Mouse (Mus musculus) midbrain, embryonic 12.5 days (tissue): ENCODE results near the gene Btbd16. TPM values are rescaled to one million over a fixed set of nuclear protein-coding genes. Genes with fewer than 3 reads are reported as not detected.

Experiments used
- ATAC-seq: fragments of 200-750 bp; cut with Nextera tagmentation; 2 replicates; pipeline ENCODE4 v1.8.0; 2017; ENCODE audit warnings: low read depth, moderate TSS enrichment, moderate library complexity; ENCODE audit not compliant: low FRiP score
- H3K27ac ChIP-seq: fragments of 300-500 bp; sonication (generic); replicated peaks from 2 replicates; pipeline ENCODE4 v1.5.1; 2016; ENCODE audit warnings: mild to moderate bottlenecking
- H3K27me3 ChIP-seq: fragments of 300-500 bp; sonication (generic); 2 replicates; pipeline ENCODE4 v1.6.1; 2016; ENCODE audit warnings: mild to moderate bottlenecking
- H3K36me3 ChIP-seq: fragments of 300-500 bp; sonication (generic); 2 replicates; pipeline ENCODE4 v1.6.1; 2016
- H3K4me1 ChIP-seq: fragments of 300-500 bp; sonication (generic); 2 replicates; pipeline ENCODE4 v1.6.1; 2016
- H3K4me2 ChIP-seq: fragments of 300-500 bp; sonication (generic); replicated peaks from 2 replicates; pipeline ENCODE4 v1.6.1; 2016; ENCODE audit warnings: mild to moderate bottlenecking, moderate library complexity
- H3K4me3 ChIP-seq: fragments of 300-500 bp; sonication (generic); 2 replicates; pipeline ENCODE4 v1.5.1; 2016; ENCODE audit warnings: mild to moderate bottlenecking
- H3K9ac ChIP-seq: fragments of 300-500 bp; sonication (generic); replicated peaks from 2 replicates; pipeline ENCODE4 v1.6.1; 2016; ENCODE audit warnings: mild to moderate bottlenecking, moderate library complexity
- H3K9me3 ChIP-seq: fragments of 300-500 bp; sonication (generic); 2 replicates; pipeline ENCODE4 v1.6.1; 2016; ENCODE audit warnings: mild to moderate bottlenecking
- WGBS: fragments of 180-500 bp; shearing (Covaris S2); methylation state at CpG from one replicate; pipeline ENCODE4 v1.1.7; 2016; 5-methylcytosine and 5-hydroxymethylcytosine counted together
- polyA plus RNA-seq: library from polyadenylated mRNA; unstranded; fragments of >200 nt; fragmentation: Nextera tagmentation; extraction: Ambion mirVana; gene quantifications from 2 replicates; pipeline ENCODE4 v1.2.1, GENCODE M21; 2016

Btbd16 gene
- not detected in 2 replicates for polyA plus RNA-seq

- ATAC-seq: no peak
- H3K36me3 ChIP-seq: no peaks in the 10 kb centered on the region
- no peak within 1 kb of the TSS for H3K4me2 ChIP-seq
- no peaks in the 10 kb centered on the region for H3K9me3 ChIP-seq
- no peaks in the 10 kb centered on the region for H3K4me1 ChIP-seq
- no peaks in the 10 kb centered on the region for H3K27me3 ChIP-seq
- H3K27ac ChIP-seq: no peak within 1 kb of the TSS
- no peak within 1 kb of the TSS for H3K4me3 ChIP-seq
- 56% methylated on average over 9 of the region's 9 CpGs for WGBS
- H3K9ac ChIP-seq: no peak within 1 kb of the TSS
Measured at GRCm38 (mm10) chr7:130773914-130774630, at the start of gene Btbd16. Gene Btbd16 (plus strand): TSS chr7:130774069.

- H3K36me3 ChIP-seq: peaks cover 57% of the 10 kb centered on the region
- WGBS: 95% methylated on average over 3 of the region's 3 CpGs
- no peak overlapping the region for H3K27ac ChIP-seq
Measured at GRCm38 (mm10) chr7:130726185-130726584, 47.7 kb upstream of the Btbd16 start.

GRCm38 (mm10) chr7:130726724-130727422 is 47.0 kb upstream of the Btbd16 start:
- Histone ChIP-seq H3K36me3 (peaks cover 57% of the 10 kb centered on the region), H3K27ac (no peak overlapping the region), H3K4me3 (no peak overlapping the region), H3K4me2 (no peak overlapping the region), H3K4me1 (peaks cover 7% of the 10 kb centered on the region; the same call in 1 of the 2 replicates), H3K9me3 (no peaks in the 10 kb centered on the region), H3K9ac (no peak overlapping the region), H3K27me3 (no peaks in the 10 kb centered on the region)
- WGBS: 70% methylated on average over 8 of the region's 8 CpGs
- no peak for ATAC-seq

More at GRCm38 (mm10) chr7:130726185-130726584, 47.7 kb upstream of the Btbd16 start:
- Histone ChIP-seq H3K9ac (no peak overlapping the region), H3K4me3 (no peak overlapping the region), H3K27me3 (no peaks in the 10 kb centered on the region), H3K9me3 (no peaks in the 10 kb centered on the region), H3K4me1 (peaks cover under 1% of the 10 kb centered on the region; the same call in 1 of the 2 replicates), H3K4me2 (no peak overlapping the region)
- ATAC-seq: no peak

- H3K27ac ChIP-seq: no peak overlapping the region
- H3K9me3 ChIP-seq: no peaks in the 10 kb centered on the region
- H3K4me2 ChIP-seq: no peak overlapping the region
- no peak for ATAC-seq
- 95% methylated on average over 4 of the region's 4 CpGs for WGBS
- H3K36me3 ChIP-seq: peaks cover 57% of the 10 kb centered on the region
- peaks cover 12% of the 10 kb centered on the region; the same call in 1 of the 2 replicates for H3K4me1 ChIP-seq
- no peak overlapping the region for H3K4me3 ChIP-seq
- H3K9ac ChIP-seq: no peak overlapping the region
- no peaks in the 10 kb centered on the region for H3K27me3 ChIP-seq
Measured at GRCm38 (mm10) chr7:130727560-130727959, 46.3 kb upstream of the Btbd16 start.

- no peak for ATAC-seq
- Histone ChIP-seq H3K27me3 (no peaks in the 10 kb centered on the region), H3K36me3 (peaks cover 65% of the 10 kb centered on the region), H3K4me3 (no peak overlapping the region), H3K9me3 (no peaks in the 10 kb centered on the region), H3K27ac (no peak overlapping the region), H3K4me2 (no peak overlapping the region), H3K4me1 (peaks cover 17% of the 10 kb centered on the region; the same call in 1 of the 2 replicates), H3K9ac (no peak overlapping the region)
- 80% methylated on average over 7 of the region's 7 CpGs for WGBS
Measured at GRCm38 (mm10) chr7:130731792-130732191, 42.1 kb upstream of the Btbd16 start.

- no peak overlapping the region for H3K9ac ChIP-seq
- no peak for ATAC-seq
- 0 out of 2 replicates have a peak overlapping the region, but pooled peaks have one; percentile 16 for H3K27ac ChIP-seq
- peaks cover 70% of the 10 kb centered on the region for H3K36me3 ChIP-seq
- H3K9me3 ChIP-seq: no peaks in the 10 kb centered on the region
- no peak overlapping the region for H3K4me3 ChIP-seq
- WGBS: 67% methylated on average over 6 of the region's 6 CpGs
- H3K4me1 ChIP-seq: peaks cover 17% of the 10 kb centered on the region; the same call in 1 of the 2 replicates
- H3K27me3 ChIP-seq: no peaks in the 10 kb centered on the region
- H3K4me2 ChIP-seq: no peak overlapping the region
Measured at GRCm38 (mm10) chr7:130732908-130733307, 41.0 kb upstream of the Btbd16 start.

- 0 out of 2 replicates have a peak overlapping the region, but pooled peaks have one; percentile 16 for H3K27ac ChIP-seq
- WGBS: 95% methylated on average over 8 of the region's 8 CpGs
Measured at GRCm38 (mm10) chr7:130733423-130733822, 40.4 kb upstream of the Btbd16 start.

GRCm38 (mm10) chr7:130734195-130734787 is 39.6 kb upstream of the Btbd16 start:
- peaks cover 17% of the 10 kb centered on the region; the same call in 1 of the 2 replicates for H3K4me1 ChIP-seq

More at GRCm38 (mm10) chr7:130733423-130733822, 40.4 kb upstream of the Btbd16 start:
- no peak for ATAC-seq
- Histone ChIP-seq H3K27me3 (no peaks in the 10 kb centered on the region), H3K4me2 (no peak overlapping the region), H3K36me3 (peaks cover 70% of the 10 kb centered on the region), H3K4me1 (peaks cover 17% of the 10 kb centered on the region; the same call in 1 of the 2 replicates), H3K9me3 (no peaks in the 10 kb centered on the region), H3K9ac (no peak overlapping the region), H3K4me3 (no peak overlapping the region)

GRCm38 (mm10) chr7:130741099-130741498 is 32.8 kb upstream of the Btbd16 start:
- H3K9ac ChIP-seq: no peak overlapping the region
- ATAC-seq: no peak
- H3K4me2 ChIP-seq: no peak overlapping the region
- H3K27me3 ChIP-seq: no peaks in the 10 kb centered on the region
- no peaks in the 10 kb centered on the region for H3K4me1 ChIP-seq
- no peak overlapping the region for H3K4me3 ChIP-seq
- H3K36me3 ChIP-seq: peaks cover 98% of the 10 kb centered on the region
- H3K27ac ChIP-seq: no peak overlapping the region
- 86% methylated on average over 4 of the region's 4 CpGs for WGBS
- no peaks in the 10 kb centered on the region for H3K9me3 ChIP-seq

More at GRCm38 (mm10) chr7:130734195-130734787, 39.6 kb upstream of the Btbd16 start:
- Histone ChIP-seq H3K27me3 (no peaks in the 10 kb centered on the region), H3K4me3 (no peak overlapping the region), H3K36me3 (peaks cover 68% of the 10 kb centered on the region), H3K27ac (no peak overlapping the region), H3K4me2 (no peak overlapping the region), H3K9me3 (no peaks in the 10 kb centered on the region), H3K9ac (no peak overlapping the region)
- WGBS: 97% methylated on average over 2 of the region's 2 CpGs
- no peak for ATAC-seq

GRCm38 (mm10) chr7:130743239-130744025 is 30.4 kb upstream of the Btbd16 start:
- 85% methylated on average over 9 of the region's 9 CpGs for WGBS
- H3K9me3 ChIP-seq: no peaks in the 10 kb centered on the region
- H3K4me2 ChIP-seq: no peak overlapping the region
- H3K4me1 ChIP-seq: no peaks in the 10 kb centered on the region
- H3K4me3 ChIP-seq: no peak overlapping the region
- H3K27me3 ChIP-seq: no peaks in the 10 kb centered on the region
- no peak overlapping the region for H3K9ac ChIP-seq
- H3K36me3 ChIP-seq: peaks cover 96% of the 10 kb centered on the region
- no peak for ATAC-seq
- 0 out of 2 replicates have a peak overlapping the region, but pooled peaks have one; percentile 35 for H3K27ac ChIP-seq

GRCm38 (mm10) chr7:130749165-130749564 is 24.7 kb upstream of the Btbd16 start:
- H3K4me3 ChIP-seq: no peak overlapping the region
- H3K27me3 ChIP-seq: no peaks in the 10 kb centered on the region
- no peak overlapping the region for H3K4me2 ChIP-seq
- no peaks in the 10 kb centered on the region for H3K9me3 ChIP-seq
- H3K27ac ChIP-seq: peak overlapping the region; percentile 76; the same call in 1 of the 2 replicates
- no peak for ATAC-seq
- H3K9ac ChIP-seq: no peak overlapping the region
- peaks cover 27% of the 10 kb centered on the region for H3K4me1 ChIP-seq
- WGBS: 96% methylated on average over 4 of the region's 4 CpGs
- H3K36me3 ChIP-seq: peaks cover 74% of the 10 kb centered on the region
